Mouse (Mus musculus) heart, embryonic 14.5 days (tissue): Measurements from ENCODE around the gene Il16. TPM values are rescaled to one million over a fixed set of nuclear protein-coding genes. Genes with fewer than 3 reads are reported as not detected.
"Not testable (repeated sequence)": the region's sequence is repeated elsewhere in the genome, so short reads cannot be mapped to it uniquely, and the experiment has no call there.

Experiments used
- ATAC-seq: fragments of 200-750 bp; cut with Nextera tagmentation; 2 replicates; pipeline ENCODE4 v1.8.0; 2017; ENCODE audit warnings: low read depth, moderate TSS enrichment; ENCODE audit not compliant: insufficient number of reproducible peaks, insufficient read depth, low FRiP score
- H3K27ac ChIP-seq, 2 experiments: fragments of 200-500 bp in 1 of 2; fragments of 300-500 bp in 1 of 2; sonication (generic) in 1 of 2; replicated peaks in 1 of 2; 2 replicates each; pipeline ENCODE4 v1.5.1; 2012 to 2014; ENCODE audit warnings: low read depth in 2 of 2, low read length in 2 of 2, control low read depth in 1 of 2, mild to moderate bottlenecking in 1 of 2, mixed read lengths in 1 of 2; ENCODE audit not compliant: control insufficient read depth in 1 of 2, insufficient read depth in 1 of 2
- H3K27me3 ChIP-seq: fragments of 300-500 bp; sonication (generic); 2 replicates; pipeline ENCODE4 v1.6.1; 2014; ENCODE audit warnings: mild to moderate bottlenecking, low read length, control low read depth; ENCODE audit not compliant: control insufficient read depth, insufficient read depth
- H3K36me3 ChIP-seq: fragments of 300-500 bp; sonication (generic); 2 replicates; pipeline ENCODE4 v1.6.1; 2014; ENCODE audit warnings: mild to moderate bottlenecking, control low read depth, low read length, mixed read lengths; ENCODE audit not compliant: control insufficient read depth, insufficient read depth
- H3K4me1 ChIP-seq, 2 experiments: fragments of 200-500 bp in 1 of 2; fragments of 300-500 bp in 1 of 2; sonication (generic) in 1 of 2; 2 replicates each; pipeline ENCODE4 v1.6.1; 2012 to 2014; ENCODE audit warnings: low read length in 2 of 2, control low read depth in 1 of 2, mixed read lengths in 1 of 2; ENCODE audit not compliant: control insufficient read depth in 2 of 2, insufficient read depth in 2 of 2
- H3K4me2 ChIP-seq: fragments of 300-500 bp; sonication (generic); 2 replicates; pipeline ENCODE4 v1.6.1; 2014; ENCODE audit warnings: mild to moderate bottlenecking, low read length
- H3K4me3 ChIP-seq, 2 experiments: fragments of 200-500 bp in 1 of 2; fragments of 300-500 bp in 1 of 2; sonication (generic) in 1 of 2; 2 replicates each; pipeline ENCODE4 v1.5.1; 2012 to 2014; ENCODE audit warnings: low read length in 2 of 2, mild to moderate bottlenecking in 2 of 2, control low read depth in 1 of 2, low read depth in 1 of 2, moderate library complexity in 1 of 2; ENCODE audit not compliant: control insufficient read depth in 1 of 2, insufficient read depth in 1 of 2
- H3K9ac ChIP-seq: fragments of 300-500 bp; sonication (generic); 2 replicates; pipeline ENCODE4 v1.6.1; 2014; ENCODE audit warnings: mild to moderate bottlenecking, low read length
- H3K9me3 ChIP-seq: fragments of 300-500 bp; sonication (generic); 2 replicates; pipeline ENCODE4 v1.6.1; 2016; ENCODE audit warnings: low read length, control low read depth; ENCODE audit not compliant: control insufficient read depth
- WGBS: fragments of 180-500 bp; shearing (Covaris S2); extraction: QIAGEN DNeasy Blood & Tissue Kit; methylation state at CpG from one replicate; pipeline ENCODE4 v1.1.7; 2014; 5-methylcytosine and 5-hydroxymethylcytosine counted together
- polyA plus RNA-seq: library from polyadenylated mRNA; unstranded; fragments of >200 nt; fragmentation: Nextera tagmentation; extraction: Ambion mirVana; gene quantifications from 2 replicates; pipeline ENCODE4 v1.2.1, GENCODE M21; 2014

Gene Il16
- polyA plus RNA-seq, 1 experiment from 2014 or later = 3.2 TPM

GRCm38 (mm10) chr7:83711676-83712259, 33.8 kb downstream of the Il16 start:
- H3K4me2 ChIP-seq, H3K9ac ChIP-seq, H3K27me3 ChIP-seq, H3K27ac ChIP-seq, H3K9me3 ChIP-seq, ATAC-seq, H3K36me3 ChIP-seq, H3K4me1 ChIP-seq, H3K4me3 ChIP-seq: not testable (repeated sequence)
- 85% methylated on average over 9 of the region's 10 CpGs for WGBS

GRCm38 (mm10) chr7:83703046-83703775, 42.3 kb downstream of the Il16 start:
- no peak for ATAC-seq
- WGBS = 74% methylated on average over 9 of the region's 9 CpGs
- H3K27ac ChIP-seq = no peak overlapping the region
- H3K9ac ChIP-seq = no peak overlapping the region
- H3K4me2 ChIP-seq = no peak overlapping the region
- H3K4me1 ChIP-seq = no peaks in the 10 kb centered on the region
- no peaks in the 10 kb centered on the region for H3K27me3 ChIP-seq
- no peaks in the 10 kb centered on the region for H3K9me3 ChIP-seq
- H3K4me3 ChIP-seq = no peak overlapping the region
- no peaks in the 10 kb centered on the region for H3K36me3 ChIP-seq

GRCm38 (mm10) chr7:83699066-83699745, 46.3 kb downstream of the Il16 start:
- H3K4me3 ChIP-seq = no peak overlapping the region
- H3K36me3 ChIP-seq = no peaks in the 10 kb centered on the region
- no peak overlapping the region for H3K4me2 ChIP-seq
- no peak overlapping the region for H3K27ac ChIP-seq
- ATAC-seq = no peak
- no peaks in the 10 kb centered on the region for H3K9me3 ChIP-seq
- 76% methylated on average over 6 of the region's 6 CpGs for WGBS
- no peak overlapping the region for H3K9ac ChIP-seq
- H3K27me3 ChIP-seq = no peaks in the 10 kb centered on the region
- no peaks in the 10 kb centered on the region for H3K4me1 ChIP-seq

- ATAC-seq = no peak
- H3K4me1 ChIP-seq = no peaks in the 10 kb centered on the region
- no peak overlapping the region for H3K4me2 ChIP-seq
- no peaks in the 10 kb centered on the region for H3K36me3 ChIP-seq
- H3K27me3 ChIP-seq = no peaks in the 10 kb centered on the region
- WGBS = 26% methylated on average over 6 of the region's 6 CpGs
- no peaks in the 10 kb centered on the region for H3K9me3 ChIP-seq
- H3K4me3 ChIP-seq = no peak overlapping the region
- H3K27ac ChIP-seq = no peak overlapping the region
- H3K9ac ChIP-seq = no peak overlapping the region
Measured at GRCm38 (mm10) chr7:83695449-83696212, 49.9 kb downstream of the Il16 start.

- no peaks in the 10 kb centered on the region for H3K36me3 ChIP-seq
- H3K27me3 ChIP-seq = no peaks in the 10 kb centered on the region
- no peak for ATAC-seq
- H3K9me3 ChIP-seq = no peaks in the 10 kb centered on the region
- H3K4me1 ChIP-seq = peaks cover 2 to 4% of the 10 kb centered on the region in 2 experiments; a peak in 2 of 4 replicates
- H3K4me2 ChIP-seq = no peak overlapping the region
- no peak overlapping the region for H3K4me3 ChIP-seq
- H3K9ac ChIP-seq = no peak overlapping the region
- WGBS = 36% methylated on average over 6 of the region's 6 CpGs
- no peak overlapping the region for H3K27ac ChIP-seq
Measured at GRCm38 (mm10) chr7:83682640-83683274, 62.8 kb downstream of the Il16 start.

GRCm38 (mm10) chr7:83678506-83678905, 67.0 kb downstream of the Il16 start:
- 81% methylated on average over 4 of the region's 4 CpGs for WGBS
- ATAC-seq = no peak
- Histone ChIP-seq H3K4me2 (no peak overlapping the region), H3K4me1 (peaks cover 0 to 2% of the 10 kb centered on the region in 2 experiments; a peak in 1 of 4 replicates), H3K27ac (no peak overlapping the region), H3K4me3 (no peak overlapping the region), H3K9ac (no peak overlapping the region), H3K9me3 (peaks cover 8% of the 10 kb centered on the region; the same call in 1 of the 2 replicates), H3K36me3 (no peaks in the 10 kb centered on the region), H3K27me3 (no peaks in the 10 kb centered on the region)

- Histone ChIP-seq H3K36me3 (no peaks in the 10 kb centered on the region), H3K4me1 (no peaks in the 10 kb centered on the region), H3K27me3 (no peaks in the 10 kb centered on the region), H3K4me3 (no peak overlapping the region), H3K27ac (no peak overlapping the region), H3K4me2 (no peak overlapping the region), H3K9ac (no peak overlapping the region), H3K9me3 (peaks cover 8% of the 10 kb centered on the region; the same call in 1 of the 2 replicates)
- 72% methylated on average over 3 of the region's 3 CpGs for WGBS
- no peak for ATAC-seq
Measured at GRCm38 (mm10) chr7:83677296-83677695, 68.2 kb downstream of the Il16 start.
